Mouse (Mus musculus) lung, embryonic 15.5 days (tissue): ENCODE data around the gene Opa3. TPM values are rescaled to one million over a fixed set of nuclear protein-coding genes. Genes with fewer than 3 reads are reported as not detected.

Source experiments
- ATAC-seq: fragments of 200-750 bp; cut with Nextera tagmentation; 2 replicates; pipeline ENCODE4 v1.8.0; 2017; ENCODE audit warnings: moderate number of reproducible peaks, borderline replicate concordance; ENCODE audit not compliant: low FRiP score, low TSS enrichment; ENCODE audit errors: extremely low read depth
- H3K27ac ChIP-seq: fragments of 300-500 bp; sonication (generic); 2 replicates; pipeline ENCODE4 v1.5.1; 2015; ENCODE audit warnings: moderate library complexity, mild to moderate bottlenecking, inconsistent platforms
- H3K27me3 ChIP-seq: fragments of 300-500 bp; sonication (generic); 2 replicates; pipeline ENCODE4 v1.6.1; 2015; ENCODE audit warnings: inconsistent platforms
- H3K36me3 ChIP-seq: fragments of 300-500 bp; sonication (generic); 2 replicates; pipeline ENCODE4 v1.6.1; 2015; ENCODE audit warnings: inconsistent platforms
- H3K4me1 ChIP-seq: fragments of 300-500 bp; sonication (generic); 2 replicates; pipeline ENCODE4 v1.6.1; 2015; ENCODE audit warnings: inconsistent platforms
- H3K4me2 ChIP-seq: fragments of 300-500 bp; sonication (generic); 2 replicates; pipeline ENCODE4 v1.6.1; 2015; ENCODE audit warnings: inconsistent platforms, mild to moderate bottlenecking, moderate library complexity
- H3K4me3 ChIP-seq: fragments of 300-500 bp; sonication (generic); 2 replicates; pipeline ENCODE4 v1.5.1; 2015; ENCODE audit warnings: mild to moderate bottlenecking, inconsistent platforms
- H3K9ac ChIP-seq: fragments of 300-500 bp; sonication (generic); 2 replicates; pipeline ENCODE4 v1.6.1; 2015; ENCODE audit warnings: inconsistent platforms
- H3K9me3 ChIP-seq: fragments of 300-500 bp; sonication (generic); 2 replicates; pipeline ENCODE4 v1.6.1; 2016; ENCODE audit warnings: inconsistent platforms
- WGBS: fragments of 180-500 bp; shearing (Covaris S2); methylation state at CpG from one replicate; pipeline ENCODE4 v1.1.7; 2015; 5-methylcytosine and 5-hydroxymethylcytosine counted together
- polyA plus RNA-seq: library from polyadenylated mRNA; unstranded; fragments of >200 nt; fragmentation: Nextera tagmentation; extraction: Ambion mirVana; gene quantifications from 2 replicates; pipeline ENCODE4 v1.2.1, GENCODE M21; 2015

Opa3 gene
- polyA plus RNA-seq, 1 experiment from 2014 or later: 33.2 TPM

DNA sequence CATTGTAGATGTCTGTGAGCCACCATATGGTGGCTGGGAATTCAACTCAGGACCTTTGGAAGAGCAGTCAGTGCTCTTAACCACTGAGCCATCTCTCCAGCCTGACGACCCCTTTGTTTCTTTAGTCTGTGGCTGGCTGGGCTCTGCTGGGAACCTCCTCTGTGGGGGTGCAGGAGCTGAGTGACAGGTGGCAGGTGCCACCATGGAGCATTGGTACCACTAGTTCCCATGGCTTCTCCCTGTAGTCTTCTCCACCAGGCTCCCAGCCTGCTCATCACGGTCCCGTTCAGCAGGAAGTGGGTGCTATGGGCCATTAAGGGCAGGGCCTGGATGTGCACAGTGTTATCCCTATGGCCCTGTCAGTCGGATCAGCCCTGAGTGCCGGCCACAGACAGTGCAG, 6.5 kb downstream of the Opa3 start:
- no peak; the same call in 1 of the 2 replicates for ATAC-seq
- H3K27me3 ChIP-seq: no peaks in the 10 kb centered on the region
- H3K27ac ChIP-seq: no peak overlapping the region
- 70% methylated on average over 5 of the region's 5 CpGs for WGBS
- H3K4me2 ChIP-seq: no peak overlapping the region
- no peak overlapping the region for H3K9ac ChIP-seq
- H3K9me3 ChIP-seq: no peaks in the 10 kb centered on the region
- peaks cover 26% of the 10 kb centered on the region for H3K4me1 ChIP-seq
- no peak overlapping the region for H3K4me3 ChIP-seq
- H3K36me3 ChIP-seq: no peaks in the 10 kb centered on the region

GRCm38 (mm10) chr7:19235092-19235671, 7.0 kb downstream of the Opa3 start:
- H3K9ac ChIP-seq: no peak overlapping the region
- no peaks in the 10 kb centered on the region for H3K36me3 ChIP-seq
- peaks cover 21% of the 10 kb centered on the region for H3K4me1 ChIP-seq
- H3K9me3 ChIP-seq: no peaks in the 10 kb centered on the region
- no peak overlapping the region for H3K27ac ChIP-seq
- 82% methylated on average over 2 of the region's 2 CpGs for WGBS
- no peak for ATAC-seq
- H3K4me3 ChIP-seq: no peak overlapping the region
- H3K27me3 ChIP-seq: no peaks in the 10 kb centered on the region
- H3K4me2 ChIP-seq: no peak overlapping the region

DNA sequence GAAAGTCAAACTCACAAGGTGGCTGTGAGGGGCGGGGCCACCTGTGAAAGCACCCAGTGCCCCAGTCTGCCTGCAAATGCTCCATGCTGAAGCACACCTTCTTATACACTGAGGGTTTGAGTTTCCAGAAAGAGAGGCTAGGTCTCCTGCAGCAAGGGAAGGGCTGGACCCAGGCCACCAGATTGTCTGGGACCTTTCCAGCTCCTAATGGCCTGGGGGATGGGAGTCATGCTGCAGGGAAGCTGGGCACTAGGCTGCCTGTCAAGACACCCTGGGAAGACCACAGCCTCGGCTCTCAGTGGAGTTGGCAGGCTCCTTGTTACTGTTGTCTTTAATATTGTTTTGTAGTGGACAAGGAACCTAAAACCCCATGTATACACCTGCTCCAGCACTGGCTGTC, 8.3 kb downstream of the Opa3 start:
- peaks cover 18% of the 10 kb centered on the region for H3K4me1 ChIP-seq
- H3K27ac ChIP-seq: no peak overlapping the region
- H3K4me3 ChIP-seq: no peak overlapping the region
- no peak overlapping the region for H3K4me2 ChIP-seq
- 81% methylated on average over 2 of the region's 2 CpGs for WGBS
- H3K36me3 ChIP-seq: no peaks in the 10 kb centered on the region
- ATAC-seq: no peak
- H3K27me3 ChIP-seq: no peaks in the 10 kb centered on the region
- no peaks in the 10 kb centered on the region for H3K9me3 ChIP-seq
- no peak overlapping the region for H3K9ac ChIP-seq

DNA sequence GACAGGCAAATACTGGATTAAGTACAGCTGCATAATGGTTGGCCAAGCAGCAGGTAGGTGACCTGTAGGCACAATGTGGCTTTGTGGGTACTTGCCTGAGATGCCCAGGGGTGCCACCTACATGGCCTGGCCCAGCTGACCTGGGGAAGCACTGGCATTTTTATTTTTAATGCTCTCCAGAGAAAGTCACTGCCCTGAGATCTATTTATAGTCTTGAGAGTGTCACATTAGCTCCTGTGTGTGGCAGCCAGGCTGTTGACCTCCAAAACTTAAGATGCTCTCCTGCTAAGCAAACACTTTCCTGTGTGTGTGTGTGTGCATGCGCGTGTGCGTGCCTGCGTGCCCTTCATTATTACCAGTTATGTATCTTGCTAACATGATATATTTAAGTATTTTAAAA, 10.2 kb downstream of the Opa3 start:
- Histone ChIP-seq H3K4me1 (peaks cover 18% of the 10 kb centered on the region), H3K9me3 (no peaks in the 10 kb centered on the region), H3K4me2 (no peak overlapping the region), H3K27ac (no peak overlapping the region), H3K4me3 (no peak overlapping the region), H3K36me3 (no peaks in the 10 kb centered on the region), H3K9ac (no peak overlapping the region), H3K27me3 (no peaks in the 10 kb centered on the region)
- 74% methylated on average over 4 of the region's 4 CpGs for WGBS
- no peak for ATAC-seq

- no peaks in the 10 kb centered on the region for H3K36me3 ChIP-seq
- H3K27me3 ChIP-seq: no peaks in the 10 kb centered on the region
- no peaks in the 10 kb centered on the region for H3K9me3 ChIP-seq
- ATAC-seq: peak; percentile 83; the same call in 1 of the 2 replicates
- 0% methylated on average over 1 of the region's 1 CpGs for WGBS
- H3K9ac ChIP-seq: no peak overlapping the region
- no peak overlapping the region for H3K4me3 ChIP-seq
- no peak overlapping the region for H3K4me2 ChIP-seq
- peaks cover 18% of the 10 kb centered on the region for H3K4me1 ChIP-seq
- H3K27ac ChIP-seq: no peak overlapping the region
Measured at GRCm38 (mm10) chr7:19239423-19239822, 11.3 kb downstream of the Opa3 start.

- Histone ChIP-seq H3K27me3 (no peaks in the 10 kb centered on the region), H3K27ac (no peak overlapping the region), H3K4me2 (no peak overlapping the region), H3K9me3 (no peaks in the 10 kb centered on the region), H3K36me3 (peaks cover 5% of the 10 kb centered on the region; the same call in 1 of the 2 replicates), H3K9ac (no peak overlapping the region), H3K4me3 (no peak overlapping the region), H3K4me1 (peaks cover 18% of the 10 kb centered on the region)
- no peak for ATAC-seq
- WGBS: 63% methylated on average over 2 of the region's 4 CpGs
Measured at GRCm38 (mm10) chr7:19239986-19240385, 11.9 kb downstream of the Opa3 start.

DNA sequence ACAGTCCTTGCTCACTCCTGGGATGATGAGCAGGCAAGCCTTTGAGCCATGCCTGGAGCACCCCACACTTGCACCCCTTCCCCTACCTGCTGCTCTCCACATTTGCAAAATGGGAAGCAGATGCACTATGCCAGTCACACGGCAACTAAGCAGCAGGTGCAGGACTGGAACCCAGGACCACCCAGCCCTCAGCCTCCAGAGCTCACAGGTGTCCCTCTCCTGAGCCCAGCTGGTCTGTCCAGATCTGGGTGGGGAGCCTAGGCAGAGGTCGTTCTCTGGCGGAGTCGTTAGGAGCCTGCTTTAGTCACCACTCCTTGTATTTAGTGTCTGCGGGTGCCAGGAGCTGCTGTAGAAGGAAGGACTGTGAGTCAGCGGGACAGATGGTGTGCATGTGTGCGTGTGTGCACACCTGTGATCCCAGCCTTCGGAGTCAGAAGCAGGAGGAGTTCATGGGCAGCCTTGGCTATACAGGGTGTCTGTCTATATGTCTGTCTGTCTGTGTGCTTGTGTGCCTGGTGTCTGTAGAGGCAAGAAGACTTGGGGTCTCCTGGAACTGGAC, 12.8 kb downstream of the Opa3 start:
- WGBS: 86% methylated on average over 8 of the region's 8 CpGs
- no peaks in the 10 kb centered on the region for H3K27me3 ChIP-seq
- H3K4me1 ChIP-seq: peaks cover 15% of the 10 kb centered on the region
- H3K4me2 ChIP-seq: no peak overlapping the region
- ATAC-seq: no peak
- peaks cover 14% of the 10 kb centered on the region for H3K36me3 ChIP-seq
- H3K4me3 ChIP-seq: no peak overlapping the region
- no peaks in the 10 kb centered on the region for H3K9me3 ChIP-seq
- H3K9ac ChIP-seq: no peak overlapping the region
- no peak overlapping the region for H3K27ac ChIP-seq

GRCm38 (mm10) chr7:19242005-19242404, 13.9 kb downstream of the Opa3 start:
- WGBS: 77% methylated on average over 1 of the region's 1 CpGs
- Histone ChIP-seq H3K9me3 (no peaks in the 10 kb centered on the region), H3K36me3 (peaks cover 19% of the 10 kb centered on the region), H3K4me1 (0 out of 2 replicates have a peak, but pooled peaks cover 7% of the 10 kb centered on the region), H3K4me2 (no peak overlapping the region), H3K9ac (no peak overlapping the region), H3K4me3 (no peak overlapping the region), H3K27me3 (no peaks in the 10 kb centered on the region), H3K27ac (no peak overlapping the region)
- ATAC-seq: no peak

- Histone ChIP-seq H3K36me3 (peaks cover 24% of the 10 kb centered on the region), H3K9ac (no peak overlapping the region), H3K27ac (no peak overlapping the region), H3K4me1 (no peaks in the 10 kb centered on the region), H3K9me3 (no peaks in the 10 kb centered on the region), H3K27me3 (no peaks in the 10 kb centered on the region), H3K4me3 (no peak overlapping the region), H3K4me2 (no peak overlapping the region)
- WGBS: 65% methylated on average over 5 of the region's 5 CpGs
- ATAC-seq: no peak
Measured at GRCm38 (mm10) chr7:19243858-19244257, 15.7 kb downstream of the Opa3 start.

- Histone ChIP-seq H3K4me3 (no peak overlapping the region), H3K4me1 (no peaks in the 10 kb centered on the region), H3K27ac (no peak overlapping the region), H3K9ac (no peak overlapping the region), H3K4me2 (no peak overlapping the region), H3K9me3 (no peaks in the 10 kb centered on the region), H3K27me3 (no peaks in the 10 kb centered on the region), H3K36me3 (peaks cover 24% of the 10 kb centered on the region)
- ATAC-seq: no peak
- 71% methylated on average over 3 of the region's 3 CpGs for WGBS
Measured at GRCm38 (mm10) chr7:19245083-19245482, 16.9 kb downstream of the Opa3 start.

GRCm38 (mm10) chr7:19246855-19247254, 18.7 kb downstream of the Opa3 start:
- no peak overlapping the region for H3K4me3 ChIP-seq

DNA sequence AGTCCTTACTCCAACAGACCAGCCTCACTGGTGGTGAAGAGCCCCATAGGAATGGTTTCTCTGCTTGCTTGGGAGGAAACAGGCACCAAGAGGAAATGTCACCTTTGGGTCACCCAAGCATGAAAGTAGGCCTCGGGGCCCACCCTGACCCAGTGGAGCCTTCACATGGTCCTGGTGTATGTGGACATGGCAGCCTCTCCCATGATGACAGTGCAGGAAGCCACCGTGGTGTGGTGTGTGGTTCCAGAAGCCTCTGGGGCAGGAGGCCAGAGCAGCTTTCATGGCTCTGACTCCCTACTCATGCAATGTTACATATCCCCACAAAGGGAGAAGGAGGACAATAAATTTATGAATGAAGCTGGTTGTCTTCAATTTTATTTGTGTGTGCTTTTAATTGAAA, 19.4 kb downstream of the Opa3 start:
- Histone ChIP-seq H3K9me3 (no peaks in the 10 kb centered on the region), H3K27me3 (no peaks in the 10 kb centered on the region), H3K36me3 (peaks cover 24% of the 10 kb centered on the region), H3K27ac (no peak overlapping the region), H3K4me3 (no peak overlapping the region), H3K9ac (no peak overlapping the region), H3K4me1 (no peaks in the 10 kb centered on the region), H3K4me2 (no peak overlapping the region)
- ATAC-seq: no peak
- WGBS: 94% methylated on average over 2 of the region's 2 CpGs

More at GRCm38 (mm10) chr7:19246855-19247254, 18.7 kb downstream of the Opa3 start:
- ATAC-seq: no peak
- H3K27me3 ChIP-seq: no peaks in the 10 kb centered on the region
- H3K9me3 ChIP-seq: no peaks in the 10 kb centered on the region
- no peak overlapping the region for H3K9ac ChIP-seq
- no peak overlapping the region for H3K27ac ChIP-seq
- 94% methylated on average over 1 of the region's 1 CpGs for WGBS
- no peaks in the 10 kb centered on the region for H3K4me1 ChIP-seq
- no peak overlapping the region for H3K4me2 ChIP-seq
- H3K36me3 ChIP-seq: peaks cover 24% of the 10 kb centered on the region
